Mouse (Mus musculus) telencephalon, adult 2 months (tissue): ENCODE results near the gene Atxn10.

ENCODE experiments used
- DNase-seq: peaks from one replicate; pipeline ENCODE4 v3.0.0-alpha.2; 2011; ENCODE audit warnings: low read depth, low spot score

The Atxn10 gene

GRCm38 (mm10) chr15:85334234-85334633 is 1.8 kb upstream of the Atxn10 start:
- DNase-seq: no peak

GRCm38 (mm10) chr15:85336301-85336991 is 401 bp downstream of the Atxn10 start:
- peak; percentile 76 for DNase-seq

GRCm38 (mm10) chr15:85337219-85337618 is 1.2 kb downstream of the Atxn10 start:
- DNase-seq: no peak

- DNase-seq: no peak
Observed at GRCm38 (mm10) chr15:85337979-85338378, 1.9 kb downstream of the Atxn10 start.

GRCm38 (mm10) chr15:85342246-85342645 is 6.2 kb downstream of the Atxn10 start:
- no peak for DNase-seq

GRCm38 (mm10) chr15:85344673-85345072 is 8.6 kb downstream of the Atxn10 start:
- no peak for DNase-seq

GRCm38 (mm10) chr15:85347058-85347700 is 11.1 kb downstream of the Atxn10 start:
- DNase-seq: no peak

GRCm38 (mm10) chr15:85350144-85350543 is 14.1 kb downstream of the Atxn10 start:
- no peak for DNase-seq

- DNase-seq: no peak
Observed at GRCm38 (mm10) chr15:85354060-85354459, 18.0 kb downstream of the Atxn10 start.

GRCm38 (mm10) chr15:85356112-85356511 is 20.1 kb downstream of the Atxn10 start:
- no peak for DNase-seq

- DNase-seq: no peak
Observed at GRCm38 (mm10) chr15:85357465-85358225, 21.6 kb downstream of the Atxn10 start.

GRCm38 (mm10) chr15:85359483-85359882 is 23.4 kb downstream of the Atxn10 start:
- DNase-seq: no peak

GRCm38 (mm10) chr15:85359901-85360300 is 23.9 kb downstream of the Atxn10 start:
- no peak for DNase-seq

GRCm38 (mm10) chr15:85364366-85364765 is 28.3 kb downstream of the Atxn10 start:
- DNase-seq: no peak

- peak; percentile 39 for DNase-seq
Observed at GRCm38 (mm10) chr15:85366938-85367337, 30.9 kb downstream of the Atxn10 start.

- DNase-seq: no peak
Observed at GRCm38 (mm10) chr15:85369765-85370164, 33.7 kb downstream of the Atxn10 start.

- DNase-seq: peak; percentile 52
Observed at GRCm38 (mm10) chr15:85373125-85373524, 37.1 kb downstream of the Atxn10 start.

- no peak for DNase-seq
Observed at GRCm38 (mm10) chr15:85383477-85383876, 47.4 kb downstream of the Atxn10 start.

GRCm38 (mm10) chr15:85388696-85389095 is 52.7 kb downstream of the Atxn10 start:
- no peak for DNase-seq

GRCm38 (mm10) chr15:85389915-85390314 is 53.9 kb downstream of the Atxn10 start:
- no peak for DNase-seq

GRCm38 (mm10) chr15:85395360-85395759 is 59.3 kb downstream of the Atxn10 start:
- no peak for DNase-seq

GRCm38 (mm10) chr15:85401926-85402325 is 65.9 kb downstream of the Atxn10 start:
- DNase-seq: no peak
